In genomic region chr19:10602787-10603186, GRCm38 (mm10) we compare ENCODE assay signal across 7 mouse cellular contexts. TPM values are rescaled to one million over a fixed set of nuclear protein-coding genes. Genes with fewer than 3 reads are reported as not detected.
A peak's percentile ranks its signal among the peaks of the same experiment; 100 is the strongest.
DNase-seq lines count a peak whose midpoint lies in the region; ATAC-seq lines count a peak whose summit lies in the region.

No protein-coding gene starts in this region.

- H3K9ac ChIP-seq in midbrain, embryonic 13.5 days (replicated peaks), result peak overlapping the region; percentile 73

- no peaks in the 10 kb centered on the region for H3K27me3 ChIP-seq in limb, embryonic 10.5 days (ENCODE audit: low read depth, poor library complexity, severe bottlenecking)
- no peaks in the 10 kb centered on the region for H3K27me3 ChIP-seq in midbrain, embryonic 13.5 days

- H3K27ac ChIP-seq in limb, embryonic 10.5 days, result peak overlapping the region; percentile 94
- peak overlapping the region; percentile 94 for H3K27ac ChIP-seq in midbrain, embryonic 13.5 days

- peak; percentile 36 for ATAC-seq in granulocyte monocyte progenitor cell, adult 5-6 weeks (replicated peaks; ENCODE audit: poor library complexity, severe bottlenecking)
- ATAC-seq in midbrain, embryonic 13.5 days, result peak; percentile 69

- peak overlapping the region; percentile 58 for H3K4me2 ChIP-seq in midbrain, embryonic 13.5 days (replicated peaks)

- peak; percentile 76 for DNase-seq in adrenal gland, adult 8-10 months
- peak; percentile 88 for DNase-seq in embryo, embryonic 9.5 days (ENCODE audit: extremely low spot score)
- peak; percentile 86 for DNase-seq in kidney, adult 11 months
- DNase-seq in limb, embryonic 10.5 days (ENCODE audit: low spot score), result peak; percentile 86
- peak; percentile 74 for DNase-seq in spleen, adult 12 weeks (ENCODE audit: low spot score)

- WGBS in limb, embryonic 10.5 days, result 2% methylated on average over 9 of the region's 9 CpGs
- WGBS in midbrain, embryonic 13.5 days, result 2% methylated on average over 9 of the region's 9 CpGs

- H3K4me3 ChIP-seq in limb, embryonic 10.5 days, result peak overlapping the region; percentile 46
- peak overlapping the region; percentile 33 for H3K4me3 ChIP-seq in midbrain, embryonic 13.5 days (replicated peaks)

- H3K9me3 ChIP-seq in limb, embryonic 10.5 days (replicated peaks), result no peaks in the 10 kb centered on the region
- H3K9me3 ChIP-seq in midbrain, embryonic 13.5 days, result no peaks in the 10 kb centered on the region

- H3K36me3 ChIP-seq in limb, embryonic 10.5 days, result peaks cover 37% of the 10 kb centered on the region
- peaks cover 31% of the 10 kb centered on the region for H3K36me3 ChIP-seq in midbrain, embryonic 13.5 days

- H3K4me1 ChIP-seq in limb, embryonic 10.5 days, result peaks cover 40% of the 10 kb centered on the region
- H3K4me1 ChIP-seq in midbrain, embryonic 13.5 days (replicated peaks), result peaks cover 44% of the 10 kb centered on the region

RNA-seq across cellular contexts. Expression of gene Ddb1, which starts 2.3 kb away (rescaled TPM):
- total RNA-seq in adrenal gland, adult 8-10 months (2022), result 100 to 1,000 TPM; 281 to 297 (median 289) TPM
- total RNA-seq in granulocyte monocyte progenitor cell, adult 5-6 weeks (2014; fragmentation: Nextera tagmentation), result 174 and 186 TPM in 2 replicates
- 345 and 427 TPM in 2 replicates for total RNA-seq in granulocyte monocyte progenitor cell, adult 5-6 weeks (2017)
- 443 and 508 TPM in 2 replicates for polyA plus RNA-seq in limb, embryonic 10.5 days (2016; fragmentation: Nextera tagmentation; extraction: Ambion mirVana)
- polyA plus RNA-seq in midbrain, embryonic 13.5 days (2015; fragmentation: Nextera tagmentation; extraction: Ambion mirVana), result 297 and 311 TPM in 2 replicates

RNA-seq across cellular contexts. Expression of gene Tkfc, which starts 2.7 kb away (rescaled TPM):
- total RNA-seq in adrenal gland, adult 8-10 months (2022), result 10 to 100 TPM; 20.6 to 22.2 (median 21.3) TPM
- total RNA-seq in granulocyte monocyte progenitor cell, adult 5-6 weeks (2014; fragmentation: Nextera tagmentation), result 12.8 and 13.0 TPM in 2 replicates
- total RNA-seq in granulocyte monocyte progenitor cell, adult 5-6 weeks (2017), result 5.0 and 7.1 TPM in 2 replicates
- 19.7 and 22.8 TPM in 2 replicates for polyA plus RNA-seq in limb, embryonic 10.5 days (2016; fragmentation: Nextera tagmentation; extraction: Ambion mirVana)
- polyA plus RNA-seq in midbrain, embryonic 13.5 days (2015; fragmentation: Nextera tagmentation; extraction: Ambion mirVana), result 23.5 and 25.9 TPM in 2 replicates

RNA-seq across cellular contexts. Expression of gene Tmem138, which starts 25.6 kb away (rescaled TPM):
- total RNA-seq in adrenal gland, adult 8-10 months (2022), result 10 to 100 TPM in 2 of 4 experiments, 1 to 10 TPM in 2; 9.3 to 16.1 (median 12.2) TPM
- total RNA-seq in granulocyte monocyte progenitor cell, adult 5-6 weeks (2014; fragmentation: Nextera tagmentation), result 24.4 and 28.6 TPM in 2 replicates
- total RNA-seq in granulocyte monocyte progenitor cell, adult 5-6 weeks (2017), result 5.8 and 8.1 TPM in 2 replicates
- polyA plus RNA-seq in limb, embryonic 10.5 days (2016; fragmentation: Nextera tagmentation; extraction: Ambion mirVana), result 52.2 and 55.5 TPM in 2 replicates
- 51.3 and 52.2 TPM in 2 replicates for polyA plus RNA-seq in midbrain, embryonic 13.5 days (2015; fragmentation: Nextera tagmentation; extraction: Ambion mirVana)

RNA-seq across cellular contexts. Expression of gene Cyb561a3, which starts 25.8 kb away (rescaled TPM):
- 10 to 100 TPM; 20.4 to 25.9 (median 22.7) TPM for total RNA-seq in adrenal gland, adult 8-10 months (2022)
- 35.1 and 39.7 TPM in 2 replicates for total RNA-seq in granulocyte monocyte progenitor cell, adult 5-6 weeks (2014; fragmentation: Nextera tagmentation)
- 21.7 and 31.3 TPM in 2 replicates for total RNA-seq in granulocyte monocyte progenitor cell, adult 5-6 weeks (2017)
- 14.0 and 16.3 TPM in 2 replicates for polyA plus RNA-seq in limb, embryonic 10.5 days (2016; fragmentation: Nextera tagmentation; extraction: Ambion mirVana)
- 17.1 and 18.8 TPM in 2 replicates for polyA plus RNA-seq in midbrain, embryonic 13.5 days (2015; fragmentation: Nextera tagmentation; extraction: Ambion mirVana)

RNA-seq across cellular contexts. Expression of gene Vwce, which starts 31.2 kb away (rescaled TPM):
- total RNA-seq in adrenal gland, adult 8-10 months (2022), result 1 to 10 TPM in 1 of 4 experiments, under 1 TPM in 2, not detected in 1; 0.06 to 1.7 (median 0.59) TPM
- not detected in 2 replicates for total RNA-seq in granulocyte monocyte progenitor cell, adult 5-6 weeks (2014; fragmentation: Nextera tagmentation)
- 1.1 TPM in 1 of 2 replicates, not detected in the other for total RNA-seq in granulocyte monocyte progenitor cell, adult 5-6 weeks (2017)
- polyA plus RNA-seq in limb, embryonic 10.5 days (2016; fragmentation: Nextera tagmentation; extraction: Ambion mirVana), result 1.8 and 2.8 TPM in 2 replicates
- 0.39 and 0.61 TPM in 2 replicates for polyA plus RNA-seq in midbrain, embryonic 13.5 days (2015; fragmentation: Nextera tagmentation; extraction: Ambion mirVana)

Comparison
In these comparisons a context has a peak if more than half of its experiments do, and no peak if none do; other contexts are left out.
1. Peak in every context shown above with its lines: DNase-seq, ATAC-seq, H3K4me3 ChIP-seq and H3K27ac ChIP-seq.